Mouse (Mus musculus): ENCODE data around the gene Zdhhc21. TPM values are rescaled to one million over a fixed set of nuclear protein-coding genes. Genes with fewer than 3 reads are reported as not detected.
A peak's percentile ranks its signal among the peaks of the same experiment; 100 is the strongest.

Gene Zdhhc21
- polyA plus RNA-seq, 1 experiment from 2014 or later = 14.3 TPM

DNA sequence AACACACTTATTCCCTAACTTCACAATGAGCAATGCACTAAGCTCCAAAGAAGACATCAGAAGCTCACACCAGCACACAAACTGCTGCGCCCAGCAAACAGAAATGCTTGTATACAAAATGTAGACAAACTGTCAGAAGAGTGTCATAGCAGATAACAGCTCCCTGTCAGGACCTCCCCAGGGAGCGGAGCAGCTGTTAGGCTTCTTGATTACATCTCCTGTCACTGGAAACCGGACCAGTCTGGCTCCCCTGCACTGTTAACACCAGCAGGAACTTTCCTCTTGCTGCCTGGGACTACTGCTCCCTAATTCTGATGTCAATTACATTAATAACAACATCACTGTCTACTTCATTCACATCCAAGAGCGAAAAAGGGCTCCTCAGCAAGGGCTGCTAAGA is 44.5 kb downstream of the Zdhhc21 start:
- peak; percentile 49; the same call in 1 of the 2 replicates for ATAC-seq (ENCODE audit: low FRiP score, low TSS enrichment)
- 42% methylated on average over 4 of the region's 4 CpGs for WGBS
- Histone ChIP-seq H3K4me2 (replicated peaks; ENCODE audit: low read depth, low read length) (no peak overlapping the region), H3K36me3 (ENCODE audit: control insufficient read depth, insufficient read depth, low read length) (0 out of 2 replicates have a peak, but pooled peaks cover 2% of the 10 kb centered on the region), H3K4me1 (ENCODE audit: control insufficient read depth, insufficient read depth, low read length) (0 out of 2 replicates have a peak, but pooled peaks cover 2% of the 10 kb centered on the region), H3K4me3 (ENCODE audit: low read length) (no peak overlapping the region), H3K27ac (ENCODE audit: low read depth, low read length) (no peak overlapping the region), H3K27me3 (ENCODE audit: control insufficient read depth, insufficient read depth, low read length) (no peaks in the 10 kb centered on the region), H3K9me3 (ENCODE audit: control insufficient read depth, low read length) (no peaks in the 10 kb centered on the region), H3K9ac (ENCODE audit: low read depth, low read length) (no peak overlapping the region)

DNA sequence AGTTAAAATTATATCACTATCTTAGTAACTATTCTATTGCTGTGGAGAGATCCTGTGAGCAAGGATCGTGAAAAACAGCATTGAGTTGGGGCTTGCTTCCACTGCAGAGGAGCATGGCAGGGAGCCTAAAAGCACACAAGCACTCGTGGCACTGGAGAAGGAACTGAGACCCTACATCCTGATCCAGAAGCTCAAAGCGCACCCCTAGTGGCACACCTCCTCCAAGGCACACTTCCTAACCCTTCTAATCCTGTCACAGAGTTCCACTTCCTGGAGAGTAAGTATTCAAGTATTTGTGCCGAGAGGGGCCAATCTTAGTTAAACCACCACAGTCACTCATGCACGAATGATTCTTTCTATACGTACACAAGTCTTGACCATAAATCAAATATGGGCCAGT is 46.4 kb downstream of the Zdhhc21 start:
- H3K4me3 ChIP-seq (ENCODE audit: low read length) = no peak overlapping the region
- H3K4me1 ChIP-seq (ENCODE audit: control insufficient read depth, insufficient read depth, low read length) = 0 out of 2 replicates have a peak, but pooled peaks cover 2% of the 10 kb centered on the region
- H3K27me3 ChIP-seq (ENCODE audit: control insufficient read depth, insufficient read depth, low read length) = no peaks in the 10 kb centered on the region
- H3K9ac ChIP-seq (ENCODE audit: low read depth, low read length) = no peak overlapping the region
- 0 out of 2 replicates have a peak, but pooled peaks cover 2% of the 10 kb centered on the region for H3K36me3 ChIP-seq (ENCODE audit: control insufficient read depth, insufficient read depth, low read length)
- H3K27ac ChIP-seq (ENCODE audit: low read depth, low read length) = no peak overlapping the region
- ATAC-seq (ENCODE audit: low FRiP score, low TSS enrichment) = no peak
- H3K4me2 ChIP-seq (replicated peaks; ENCODE audit: low read depth, low read length) = no peak overlapping the region
- WGBS = 69% methylated on average over 6 of the region's 6 CpGs
- H3K9me3 ChIP-seq (ENCODE audit: control insufficient read depth, low read length) = no peaks in the 10 kb centered on the region

GRCm38 (mm10) chr4:82807811-82808210 is 51.9 kb downstream of the Zdhhc21 start:
- Histone ChIP-seq H3K36me3 (ENCODE audit: control insufficient read depth, insufficient read depth, low read length) (0 out of 2 replicates have a peak, but pooled peaks cover 5% of the 10 kb centered on the region), H3K4me3 (ENCODE audit: low read length) (no peak overlapping the region), H3K27me3 (ENCODE audit: control insufficient read depth, insufficient read depth, low read length) (no peaks in the 10 kb centered on the region), H3K4me2 (replicated peaks; ENCODE audit: low read depth, low read length) (no peak overlapping the region), H3K9ac (ENCODE audit: low read depth, low read length) (no peak overlapping the region), H3K9me3 (ENCODE audit: control insufficient read depth, low read length) (no peaks in the 10 kb centered on the region), H3K4me1 (ENCODE audit: control insufficient read depth, insufficient read depth, low read length) (no peaks in the 10 kb centered on the region), H3K27ac (ENCODE audit: low read depth, low read length) (no peak overlapping the region)
- no peak for ATAC-seq (ENCODE audit: low FRiP score, low TSS enrichment)
- 90% methylated on average over 10 of the region's 10 CpGs for WGBS

- no peaks in the 10 kb centered on the region for H3K27me3 ChIP-seq (ENCODE audit: control insufficient read depth, insufficient read depth, low read length)
- H3K4me3 ChIP-seq (ENCODE audit: low read length) = no peak overlapping the region
- H3K36me3 ChIP-seq (ENCODE audit: control insufficient read depth, insufficient read depth, low read length) = 0 out of 2 replicates have a peak, but pooled peaks cover 5% of the 10 kb centered on the region
- H3K9me3 ChIP-seq (ENCODE audit: control insufficient read depth, low read length) = no peaks in the 10 kb centered on the region
- WGBS = 88% methylated on average over 10 of the region's 10 CpGs
- no peak for ATAC-seq (ENCODE audit: low FRiP score, low TSS enrichment)
- no peak overlapping the region for H3K9ac ChIP-seq (ENCODE audit: low read depth, low read length)
- H3K27ac ChIP-seq (ENCODE audit: low read depth, low read length) = no peak overlapping the region
- no peaks in the 10 kb centered on the region for H3K4me1 ChIP-seq (ENCODE audit: control insufficient read depth, insufficient read depth, low read length)
- H3K4me2 ChIP-seq (replicated peaks; ENCODE audit: low read depth, low read length) = no peak overlapping the region
Observed at GRCm38 (mm10) chr4:82806176-82806757, 53.5 kb downstream of the Zdhhc21 start.

DNA sequence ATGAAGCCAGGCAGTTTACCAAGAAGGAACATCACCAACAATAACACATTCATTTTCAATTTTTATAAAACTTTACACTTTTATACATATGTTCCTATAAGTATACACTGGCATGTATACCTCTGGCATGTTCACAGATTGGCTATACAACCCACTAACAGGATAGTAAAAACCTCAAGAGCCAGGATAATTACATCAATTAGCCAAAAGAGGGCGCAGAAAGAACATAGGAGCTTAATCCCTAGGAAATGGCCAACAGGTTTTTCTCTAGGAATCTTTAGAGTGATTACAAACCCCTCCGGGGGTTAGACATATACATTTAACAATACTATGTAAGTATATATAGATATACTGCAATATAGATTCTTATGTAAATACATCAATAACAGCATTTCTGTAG is 55.7 kb downstream of the Zdhhc21 start:
- no peak overlapping the region for H3K9ac ChIP-seq (ENCODE audit: low read depth, low read length)
- H3K27ac ChIP-seq (ENCODE audit: low read depth, low read length) = no peak overlapping the region
- no peaks in the 10 kb centered on the region for H3K4me1 ChIP-seq (ENCODE audit: control insufficient read depth, insufficient read depth, low read length)
- H3K9me3 ChIP-seq (ENCODE audit: control insufficient read depth, low read length) = no peaks in the 10 kb centered on the region
- no peak overlapping the region for H3K4me3 ChIP-seq (ENCODE audit: low read length)
- 40% methylated on average over 2 of the region's 2 CpGs for WGBS
- ATAC-seq (ENCODE audit: low FRiP score, low TSS enrichment) = no peak
- H3K36me3 ChIP-seq (ENCODE audit: control insufficient read depth, insufficient read depth, low read length) = 0 out of 2 replicates have a peak, but pooled peaks cover 3% of the 10 kb centered on the region
- no peaks in the 10 kb centered on the region for H3K27me3 ChIP-seq (ENCODE audit: control insufficient read depth, insufficient read depth, low read length)
- H3K4me2 ChIP-seq (replicated peaks; ENCODE audit: low read depth, low read length) = no peak overlapping the region

DNA sequence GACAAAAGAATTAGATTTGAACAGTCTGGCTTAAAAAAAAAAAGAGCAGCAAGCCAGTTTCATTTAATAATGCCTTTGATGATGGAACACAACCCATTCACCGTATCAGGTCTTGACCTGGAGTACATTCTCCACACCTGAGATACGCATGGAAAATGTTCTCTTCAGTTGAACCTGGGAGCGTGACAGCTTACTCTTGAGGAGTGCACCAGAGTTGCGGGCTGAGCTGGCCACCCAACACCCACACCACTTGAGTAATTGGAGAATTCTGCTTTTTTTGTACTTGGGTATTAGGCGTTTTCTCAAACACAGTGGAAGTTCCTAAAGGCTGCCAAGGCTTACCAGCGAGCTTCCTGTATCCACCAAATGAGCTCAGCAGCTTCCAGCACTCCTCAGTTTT is 66.2 kb downstream of the Zdhhc21 start:
- Histone ChIP-seq H3K36me3 (ENCODE audit: control insufficient read depth, insufficient read depth, low read length) (no peaks in the 10 kb centered on the region; the same call in 1 of the 2 replicates), H3K4me3 (ENCODE audit: low read length) (no peak overlapping the region), H3K27me3 (ENCODE audit: control insufficient read depth, insufficient read depth, low read length) (no peaks in the 10 kb centered on the region), H3K4me1 (ENCODE audit: control insufficient read depth, insufficient read depth, low read length) (no peaks in the 10 kb centered on the region), H3K27ac (ENCODE audit: low read depth, low read length) (no peak overlapping the region), H3K9me3 (ENCODE audit: control insufficient read depth, low read length) (no peaks in the 10 kb centered on the region), H3K4me2 (replicated peaks; ENCODE audit: low read depth, low read length) (no peak overlapping the region), H3K9ac (ENCODE audit: low read depth, low read length) (no peak overlapping the region)
- 91% methylated on average over 6 of the region's 6 CpGs for WGBS
- no peak for ATAC-seq (ENCODE audit: low FRiP score, low TSS enrichment)

- no peak overlapping the region for H3K27ac ChIP-seq (ENCODE audit: low read depth, low read length)
- 50% methylated on average over 5 of the region's 5 CpGs for WGBS
- no peaks in the 10 kb centered on the region; the same call in 1 of the 2 replicates for H3K36me3 ChIP-seq (ENCODE audit: control insufficient read depth, insufficient read depth, low read length)
- H3K4me1 ChIP-seq (ENCODE audit: control insufficient read depth, insufficient read depth, low read length) = no peaks in the 10 kb centered on the region
- H3K9me3 ChIP-seq (ENCODE audit: control insufficient read depth, low read length) = no peaks in the 10 kb centered on the region
- no peak overlapping the region for H3K9ac ChIP-seq (ENCODE audit: low read depth, low read length)
- H3K27me3 ChIP-seq (ENCODE audit: control insufficient read depth, insufficient read depth, low read length) = no peaks in the 10 kb centered on the region
- no peak overlapping the region for H3K4me2 ChIP-seq (replicated peaks; ENCODE audit: low read depth, low read length)
- H3K4me3 ChIP-seq (ENCODE audit: low read length) = no peak overlapping the region
- ATAC-seq (ENCODE audit: low FRiP score, low TSS enrichment) = no peak
Observed at GRCm38 (mm10) chr4:82792906-82793580, 66.7 kb downstream of the Zdhhc21 start.

DNA sequence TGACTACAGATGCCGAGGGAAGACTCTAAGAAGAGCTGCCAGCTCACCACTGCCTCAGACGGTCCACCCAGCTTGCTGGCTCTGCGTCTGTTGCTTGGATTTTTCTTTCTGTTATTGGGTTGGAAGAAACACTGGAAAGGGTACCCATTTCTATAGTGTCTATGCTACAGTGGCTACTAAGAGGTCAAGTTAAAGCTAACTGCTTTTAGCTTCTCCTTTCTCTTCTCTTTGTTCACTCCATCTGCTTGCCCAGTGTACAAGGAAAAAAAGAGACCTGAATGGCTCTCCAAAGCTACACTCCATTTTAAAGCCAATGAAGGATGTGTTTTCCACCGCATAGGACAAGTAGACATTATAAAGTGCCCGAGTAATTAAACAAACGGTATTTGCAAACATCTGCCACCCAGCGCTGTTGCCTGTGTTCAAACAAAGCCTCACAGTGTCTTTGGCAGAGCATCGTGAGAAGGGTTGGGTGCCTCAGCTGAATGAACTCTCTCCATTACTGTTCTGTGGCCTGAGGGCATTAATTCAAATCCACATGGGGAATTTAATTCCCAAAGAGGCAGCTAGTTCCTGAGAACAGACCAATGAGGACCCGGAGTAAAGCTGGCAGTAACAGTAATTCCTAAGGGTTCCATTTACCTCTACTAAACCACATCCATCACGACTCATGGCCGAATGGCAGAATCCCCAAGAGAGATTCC is 94.1 kb downstream of the Zdhhc21 start:
- no peak overlapping the region for H3K9ac ChIP-seq (ENCODE audit: low read depth, low read length)
- ATAC-seq (ENCODE audit: low FRiP score, low TSS enrichment) = no peak
- H3K27ac ChIP-seq (ENCODE audit: low read depth, low read length) = no peak overlapping the region
- H3K4me3 ChIP-seq (ENCODE audit: low read length) = no peak overlapping the region
- H3K27me3 ChIP-seq (ENCODE audit: control insufficient read depth, insufficient read depth, low read length) = no peaks in the 10 kb centered on the region
- H3K36me3 ChIP-seq (ENCODE audit: control insufficient read depth, insufficient read depth, low read length) = no peaks in the 10 kb centered on the region
- H3K4me2 ChIP-seq (replicated peaks; ENCODE audit: low read depth, low read length) = no peak overlapping the region
- H3K4me1 ChIP-seq (ENCODE audit: control insufficient read depth, insufficient read depth, low read length) = no peaks in the 10 kb centered on the region
- 84% methylated on average over 11 of the region's 11 CpGs for WGBS
- H3K9me3 ChIP-seq (ENCODE audit: control insufficient read depth, low read length) = no peaks in the 10 kb centered on the region

GRCm38 (mm10) chr4:82763586-82763985 is 96.2 kb downstream of the Zdhhc21 start:
- H3K27ac ChIP-seq (ENCODE audit: low read depth, low read length) = no peak overlapping the region
- no peaks in the 10 kb centered on the region for H3K36me3 ChIP-seq (ENCODE audit: control insufficient read depth, insufficient read depth, low read length)
- no peak overlapping the region for H3K4me2 ChIP-seq (replicated peaks; ENCODE audit: low read depth, low read length)
- no peaks in the 10 kb centered on the region for H3K27me3 ChIP-seq (ENCODE audit: control insufficient read depth, insufficient read depth, low read length)
- H3K9me3 ChIP-seq (ENCODE audit: control insufficient read depth, low read length) = no peaks in the 10 kb centered on the region
- no peak for ATAC-seq (ENCODE audit: low FRiP score, low TSS enrichment)
- WGBS = 61% methylated on average over 5 of the region's 5 CpGs
- no peak overlapping the region for H3K4me3 ChIP-seq (ENCODE audit: low read length)
- H3K9ac ChIP-seq (ENCODE audit: low read depth, low read length) = no peak overlapping the region
- no peaks in the 10 kb centered on the region for H3K4me1 ChIP-seq (ENCODE audit: control insufficient read depth, insufficient read depth, low read length)
